Mouse (Mus musculus) MEL (cell line): ENCODE measurements at regions not wholly inside any gene's neighbourhood (a gene's known extent, or its start where the extent isn't known, plus 50 kb on each side); places are given as distances from the start of the nearest gene placed in this dataset.

Experiments used
- DNase-seq: peaks from one replicate; pipeline ENCODE4 v3.0.0; 2011; ENCODE audit warnings: low read depth, low spot score
- H3K27ac ChIP-seq: 2 replicates; pipeline ENCODE4 v1.5.1; 2012; ENCODE audit warnings: low read depth, mild to moderate bottlenecking, control low read depth, low read length, moderate library complexity; ENCODE audit not compliant: control insufficient read depth
- H3K27me3 ChIP-seq, 2 experiments: fragments of 150-350 bp in 1 of 2; sonication (generic) in 1 of 2; 2 replicates each; pipeline ENCODE4 v1.6.1; 2012; ENCODE audit warnings: low read length in 2 of 2, mild to moderate bottlenecking in 2 of 2, improper control_type of control experiment in 1 of 2, moderate library complexity in 1 of 2; ENCODE audit not compliant: insufficient read depth in 2 of 2, control insufficient read depth in 1 of 2
- H3K36me3 ChIP-seq, 2 experiments: 2 replicates each; pipeline ENCODE4 v1.6.1; 2012 to 2014; ENCODE audit warnings: low read length in 2 of 2, improper control_type of control experiment in 1 of 2, inconsistent platforms in 1 of 2, mild to moderate bottlenecking in 1 of 2; ENCODE audit not compliant: insufficient read depth in 2 of 2, control insufficient read depth in 1 of 2
- H3K4me1 ChIP-seq, 2 experiments: fragments of 150-350 bp in 1 of 2; sonication (generic) in 1 of 2; 2 replicates each; pipeline ENCODE4 v1.6.1; 2012; ENCODE audit warnings: low read length in 2 of 2, improper control_type of control experiment in 1 of 2, mild to moderate bottlenecking in 1 of 2; ENCODE audit not compliant: insufficient read depth in 2 of 2, control insufficient read depth in 1 of 2
- H3K4me3 ChIP-seq, 2 experiments: fragments of 150-350 bp in 1 of 2; sonication (generic) in 1 of 2; 2 replicates each; pipeline ENCODE4 v1.5.1; 2012; ENCODE audit warnings: low read depth in 2 of 2, low read length in 2 of 2, mild to moderate bottlenecking in 2 of 2, moderate library complexity in 2 of 2, control low read depth in 1 of 2, improper control_type of control experiment in 1 of 2; ENCODE audit not compliant: control insufficient read depth in 1 of 2, insufficient read depth in 1 of 2
- H3K79me2 ChIP-seq: 2 replicates; pipeline ENCODE4 v1.6.1; 2012; ENCODE audit warnings: mild to moderate bottlenecking, low read length, moderate library complexity; ENCODE audit not compliant: control insufficient read depth, poor library complexity, insufficient read depth
- H3K9ac ChIP-seq: 2 replicates; pipeline ENCODE4 v1.6.1; 2012; ENCODE audit warnings: low read depth, mild to moderate bottlenecking, control low read depth, low read length, moderate library complexity; ENCODE audit not compliant: control insufficient read depth, poor library complexity, severe bottlenecking
- H3K9me3 ChIP-seq: fragments of 150-350 bp; sonication (generic); replicated peaks from 2 replicates; pipeline ENCODE4 v1.6.1; 2012; ENCODE audit warnings: mild to moderate bottlenecking, low read length, improper control_type of control experiment, moderate library complexity; ENCODE audit not compliant: insufficient read depth
- BHLHE40 ChIP-seq: IDR thresholded peaks from 2 replicates; pipeline ENCODE4 v1.6.1; 2012; ENCODE audit warnings: low read depth, mild to moderate bottlenecking, inconsistent platforms, low read length, improper control_type of control experiment, borderline replicate concordance
- CHD1 ChIP-seq: IDR thresholded peaks from 2 replicates; pipeline ENCODE4 v1.6.1; 2012; ENCODE audit warnings: low read depth, mild to moderate bottlenecking, inconsistent platforms, low read length, improper control_type of control experiment
- E2F4 ChIP-seq: IDR thresholded peaks from 2 replicates; pipeline ENCODE4 v1.6.1; 2011; ENCODE audit warnings: low read depth, low read length, improper control_type of control experiment, borderline replicate concordance
- ELF1 ChIP-seq: IDR thresholded peaks from 2 replicates; pipeline ENCODE4 v1.6.1; 2014; ENCODE audit warnings: low read depth, mild to moderate bottlenecking, inconsistent platforms, low read length, improper control_type of control experiment, moderate library complexity
- EP300 ChIP-seq, 2 experiments: IDR thresholded peaks; 2 replicates each; pipeline ENCODE4 v1.6.1; 2011; ENCODE audit warnings: improper control_type of control experiment in 2 of 2, low read length in 2 of 2, low read depth in 1 of 2, mild to moderate bottlenecking in 1 of 2
- ETS1 ChIP-seq: IDR thresholded peaks from 2 replicates; pipeline ENCODE4 v1.6.1; 2012; ENCODE audit warnings: low read depth, mild to moderate bottlenecking, inconsistent platforms, low read length, improper control_type of control experiment, moderate library complexity
- KAT2A ChIP-seq: conservative IDR thresholded peaks from 2 replicates; pipeline ENCODE4 v1.6.1; 2012; ENCODE audit warnings: low read depth, low read length, improper control_type of control experiment, inconsistent platforms
- MAX ChIP-seq: IDR thresholded peaks from 2 replicates; pipeline ENCODE4 v1.6.1; 2011; ENCODE audit warnings: low read length, improper control_type of control experiment
- MAZ ChIP-seq: IDR thresholded peaks from 2 replicates; pipeline ENCODE4 v1.6.1; 2012; ENCODE audit warnings: low read depth, mild to moderate bottlenecking, inconsistent platforms, low read length, improper control_type of control experiment
- MYB ChIP-seq: IDR thresholded peaks from 2 replicates; pipeline ENCODE4 v1.6.1; 2011; ENCODE audit warnings: mild to moderate bottlenecking, low read depth, low read length, improper control_type of control experiment
- NRF1 ChIP-seq: IDR thresholded peaks from 2 replicates; pipeline ENCODE4 v1.6.1; 2014; ENCODE audit warnings: low read depth, mild to moderate bottlenecking, inconsistent platforms, low read length, improper control_type of control experiment, moderate library complexity; ENCODE audit not compliant: poor library complexity, insufficient read depth, severe bottlenecking
- POLR2A ChIP-seq, 2 experiments: IDR thresholded peaks; 2 replicates each; pipeline ENCODE4 v1.6.1; 2011 to 2012; ENCODE audit warnings: low read length in 2 of 2, mild to moderate bottlenecking in 2 of 2, control low read depth in 1 of 2, improper control_type of control experiment in 1 of 2, low read depth in 1 of 2, moderate library complexity in 1 of 2; ENCODE audit not compliant: control insufficient read depth in 1 of 2, insufficient read depth in 1 of 2, poor library complexity in 1 of 2
- POLR2AphosphoS2 ChIP-seq: IDR thresholded peaks from 2 replicates; pipeline ENCODE4 v1.6.1; 2011; ENCODE audit warnings: low read length, improper control_type of control experiment
- RAD21 ChIP-seq: IDR thresholded peaks from 2 replicates; pipeline ENCODE4 v1.6.1; 2011; ENCODE audit warnings: mild to moderate bottlenecking, low read depth, low read length, improper control_type of control experiment
- SMC3 ChIP-seq: IDR thresholded peaks from 2 replicates; pipeline ENCODE4 v1.6.1; 2011; ENCODE audit warnings: low read depth, low read length, improper control_type of control experiment
- TBP ChIP-seq: IDR thresholded peaks from 2 replicates; pipeline ENCODE4 v1.8.0; 2011; ENCODE audit warnings: low read depth, low read length, improper control_type of control experiment
- USF1 ChIP-seq: IDR thresholded peaks from 2 replicates; pipeline ENCODE4 v1.6.1; 2014; ENCODE audit warnings: low read depth, mild to moderate bottlenecking, inconsistent platforms, low read length, improper control_type of control experiment, moderate library complexity
- USF2 ChIP-seq, 2 experiments: IDR thresholded peaks; 2 replicates each; pipeline ENCODE4 v1.6.1; 2011 to 2012; ENCODE audit warnings: improper control_type of control experiment in 2 of 2, low read length in 2 of 2, borderline replicate concordance in 1 of 2, inconsistent platforms in 1 of 2, low read depth in 1 of 2, mild to moderate bottlenecking in 1 of 2; ENCODE audit not compliant: insufficient read depth in 1 of 2
- ZKSCAN1 ChIP-seq: IDR thresholded peaks from 2 replicates; pipeline ENCODE4 v1.6.1; 2012; ENCODE audit warnings: low read depth, mild to moderate bottlenecking, inconsistent platforms, low read length, improper control_type of control experiment, moderate library complexity
- ZNF384 ChIP-seq: IDR thresholded peaks from 2 replicates; pipeline ENCODE4 v1.6.1; 2012; ENCODE audit warnings: low read depth, mild to moderate bottlenecking, inconsistent platforms, low read length, improper control_type of control experiment

DNA sequence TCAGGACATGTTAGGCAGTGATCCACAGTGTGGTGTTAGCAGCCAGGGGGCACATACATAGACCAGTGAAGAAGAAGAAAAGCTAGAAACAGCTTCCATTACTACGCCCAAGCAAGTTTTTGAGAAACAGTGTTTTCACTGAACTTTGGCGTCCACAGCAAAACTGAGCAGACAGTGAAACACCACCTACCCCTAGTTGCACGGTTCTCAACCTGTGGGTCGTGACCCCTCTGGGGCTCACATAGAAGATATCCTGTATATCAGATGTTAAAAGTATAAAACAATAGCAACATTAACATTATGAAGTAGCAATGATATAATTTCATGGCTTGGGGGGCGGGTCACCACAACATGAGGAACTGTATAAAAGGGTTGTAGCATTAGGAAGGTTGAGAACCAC lies 81.1 kb downstream of the Ramp3 start:
- Histone ChIP-seq H3K4me1 (no peaks in the 10 kb centered on the region), H3K36me3 (no peaks in the 10 kb centered on the region), H3K27me3 (no peaks in the 10 kb centered on the region; a peak in 1 of 4 replicates), H3K4me3 (no peak overlapping the region), H3K27ac (no peak overlapping the region)
- DNase-seq = no peak
- TF ChIP-seq ZKSCAN1 (no peak), POLR2A (IDR thresholded peaks at IDR 0.05; ENCODE audit: control insufficient read depth in 1 of 2, insufficient read depth in 1 of 2, low read depth in 1 of 2, low read length in 2 of 2, poor library complexity in 1 of 2) (no peak)
- TF ChIP-seq, all 39 proteins: peak for 0
- H3K79me2 ChIP-seq = no peaks in the 10 kb centered on the region
- no peak overlapping the region for H3K9ac ChIP-seq
- H3K9me3 ChIP-seq = no peaks in the 10 kb centered on the region

DNA sequence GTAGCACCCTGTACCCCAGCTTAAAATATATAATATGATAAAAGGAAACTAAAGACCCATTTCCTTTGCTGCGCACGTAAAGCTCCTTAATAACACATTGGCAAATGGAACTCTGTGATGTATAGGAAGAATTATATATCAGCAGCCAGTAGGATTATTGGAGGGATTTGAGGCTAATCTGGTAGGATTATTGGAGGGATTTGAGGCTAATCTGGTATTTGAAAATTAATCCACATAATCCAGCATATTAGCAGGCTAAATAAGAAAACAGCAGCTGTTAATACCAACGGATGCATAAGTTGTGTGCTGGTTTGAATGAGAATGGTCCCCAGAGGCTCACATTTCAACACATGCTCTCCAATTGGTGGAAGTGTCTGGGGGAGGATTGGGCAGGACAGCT lies 80.3 kb downstream of the Ramp3 start:
- no peaks in the 10 kb centered on the region for H3K36me3 ChIP-seq
- no peaks in the 10 kb centered on the region for H3K4me1 ChIP-seq
- H3K79me2 ChIP-seq = no peaks in the 10 kb centered on the region
- H3K9ac ChIP-seq = no peak overlapping the region
- H3K27ac ChIP-seq = no peak overlapping the region
- DNase-seq = no peak
- no peak overlapping the region for H3K4me3 ChIP-seq
- H3K9me3 ChIP-seq = no peaks in the 10 kb centered on the region
- TF ChIP-seq POLR2AphosphoS2 (no peak), RAD21 (no peak), EP300 (IDR thresholded peaks at IDR 0.05; ENCODE audit: low read depth in 1 of 2, low read length in 2 of 2) (no peak), BHLHE40 (no peak), TBP (no peak), ZKSCAN1 (no peak), ELF1 (no peak), USF1 (no peak), KAT2A (no peak), MYB (no peak), ETS1 (no peak)
- TF ChIP-seq, all 39 proteins: peak for 0
- H3K27me3 ChIP-seq = no peaks in the 10 kb centered on the region; a peak in 1 of 4 replicates

DNA sequence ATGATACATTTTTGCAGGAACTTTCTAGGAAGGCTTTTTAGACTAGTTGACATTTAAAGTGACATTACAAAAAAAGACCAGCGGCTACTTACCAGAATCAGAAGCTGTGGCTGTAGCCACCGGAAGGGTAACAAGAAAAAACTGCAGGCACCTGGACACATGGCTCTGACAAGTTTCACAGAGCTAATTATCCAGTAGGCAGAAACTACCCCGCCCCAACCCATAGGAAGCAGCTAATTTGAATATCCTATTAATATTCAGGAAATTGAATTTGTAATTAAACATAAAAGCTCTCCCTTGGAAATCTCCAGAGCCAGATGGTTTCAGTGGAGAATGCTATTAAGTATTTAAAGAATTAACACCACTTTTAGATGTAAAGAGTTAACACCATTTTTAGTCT lies 79.8 kb downstream of the Ramp3 start:
- H3K27ac ChIP-seq = no peak overlapping the region
- no peaks in the 10 kb centered on the region; a peak in 1 of 4 replicates for H3K27me3 ChIP-seq
- no peaks in the 10 kb centered on the region for H3K36me3 ChIP-seq
- H3K79me2 ChIP-seq = no peaks in the 10 kb centered on the region
- H3K9me3 ChIP-seq = no peaks in the 10 kb centered on the region
- H3K4me3 ChIP-seq = no peak overlapping the region
- no peaks in the 10 kb centered on the region for H3K4me1 ChIP-seq
- H3K9ac ChIP-seq = no peak overlapping the region
- DNase-seq = no peak
- TF ChIP-seq BHLHE40 (no peak), NRF1 (no peak), ZNF384 (no peak), SMC3 (no peak), EP300 (IDR thresholded peaks at IDR 0.05; ENCODE audit: low read depth in 1 of 2, low read length in 2 of 2) (no peak), CHD1 (no peak), MAZ (no peak), MAX (no peak), E2F4 (no peak), USF2 (IDR thresholded peaks at IDR 0.05; ENCODE audit: borderline replicate concordance in 1 of 2, insufficient read depth in 1 of 2, low read depth in 1 of 2, low read length in 2 of 2) (no peak), USF1 (no peak)
